8 mouse cellular contexts compared by ENCODE assay signal in genomic region chr1:155416147-155416700, GRCm38 (mm10). TPM values are rescaled to one million over a fixed set of nuclear protein-coding genes. Genes with fewer than 3 reads are reported as not detected.
DNase-seq lines count a peak whose midpoint lies in the region; ATAC-seq and TF ChIP-seq lines count a peak whose summit lies in the region.

No protein-coding gene starts in this region.

- H3K36me3 ChIP-seq in lung, embryonic 16.5 days (ENCODE audit: control insufficient read depth, insufficient read depth, low read length) = no peaks in the 10 kb centered on the region
- no peaks in the 10 kb centered on the region for H3K36me3 ChIP-seq in intestine, postnatal 0 days (ENCODE audit: control insufficient read depth, insufficient read depth)

- peak overlapping the region; percentile 87 for H3K4me2 ChIP-seq in lung, embryonic 16.5 days (ENCODE audit: low read depth, low read length)
- peak overlapping the region; percentile 88 for H3K4me2 ChIP-seq in intestine, postnatal 0 days (replicated peaks; ENCODE audit: low read depth)

- WGBS in lung, embryonic 16.5 days = 5% methylated on average over 6 of the region's 6 CpGs
- WGBS in intestine, postnatal 0 days = 2% methylated on average over 6 of the region's 6 CpGs
- under 1% methylated on average over 6 of the region's 6 CpGs for WGBS in olfactory bulb, adult 2 months

- no peaks in the 10 kb centered on the region for H3K27me3 ChIP-seq in lung, embryonic 16.5 days (ENCODE audit: control insufficient read depth, insufficient read depth, low read depth, low read length)
- H3K27me3 ChIP-seq in intestine, postnatal 0 days (replicated peaks; ENCODE audit: control insufficient read depth, insufficient read depth, low read length) = no peaks in the 10 kb centered on the region

- DNase-seq in lung, postnatal 10 days = no peak
- peak; percentile 40 for DNase-seq in c-Kit-negative CD71-positive TER-119-positive erythroid progenitor cells, embryonic 14.5 days (ENCODE audit: low read depth, low spot score)
- no peak for DNase-seq in left cerebral cortex, postnatal 10 days (ENCODE audit: extremely low spot score in 1 of 2, low spot score in 2 of 2)
- DNase-seq in adrenal gland, adult (ENCODE audit: inconsistent age in 2 of 2, low spot score in 1 of 2) = no peak
- DNase-seq in cerebellum, postnatal 4 days (ENCODE audit: low spot score in 2 of 2) = no peak

- TF ChIP-seq POLR2A in olfactory bulb, adult 2 months (IDR thresholded peaks at IDR 0.05; ENCODE audit: insufficient read depth, low read depth, low read length) = no peak

- ATAC-seq in lung, embryonic 16.5 days (ENCODE audit: low read depth) = no peak
- ATAC-seq in intestine, postnatal 0 days = no peak

- no peaks in the 10 kb centered on the region for H3K9me3 ChIP-seq in lung, embryonic 16.5 days (ENCODE audit: control insufficient read depth, low read length)
- no peaks in the 10 kb centered on the region for H3K9me3 ChIP-seq in intestine, postnatal 0 days (ENCODE audit: control insufficient read depth)

- TF ChIP-seq CTCF in intestine, postnatal 0 days (IDR thresholded peaks at IDR 0.05; ENCODE audit: low read depth) = no peak
- TF ChIP-seq CTCF in olfactory bulb, adult 2 months (IDR thresholded peaks at IDR 0.05; ENCODE audit: insufficient read depth, low read depth, low read length) = no peak

- H3K4me3 ChIP-seq in lung, embryonic 16.5 days (ENCODE audit: low read length) = peak overlapping the region; percentile 95
- peak overlapping the region; percentile 89 for H3K4me3 ChIP-seq in intestine, postnatal 0 days (ENCODE audit: low read depth, low read length)
- peak overlapping the region; percentile 93 for H3K4me3 ChIP-seq in olfactory bulb, adult 2 months (ENCODE audit: insufficient read depth, low read depth, low read length)

- intact Hi-C loops in left cerebral cortex, postnatal 10 days (cut with DNase I) = loop anchor here (2.0 to 5.0 kb wide), 2 partner anchors 69 to 121 kb away; no protein-coding TSS in a partner anchor

- H3K4me1 ChIP-seq in lung, embryonic 16.5 days (replicated peaks; ENCODE audit: control insufficient read depth, insufficient read depth, low read length) = peaks cover 2% of the 10 kb centered on the region
- H3K4me1 ChIP-seq in intestine, postnatal 0 days (replicated peaks; ENCODE audit: control insufficient read depth, insufficient read depth, low read length) = no peaks in the 10 kb centered on the region; the same call in 1 of the 2 replicates
- peaks cover 3% of the 10 kb centered on the region; the same call in 1 of the 2 replicates for H3K4me1 ChIP-seq in olfactory bulb, adult 2 months (ENCODE audit: control insufficient read depth, insufficient read depth, low read length)

- H3K27ac ChIP-seq in lung, embryonic 16.5 days (ENCODE audit: low read length) = peak overlapping the region; percentile 70
- H3K27ac ChIP-seq in intestine, postnatal 0 days (ENCODE audit: low read depth, low read length) = peak overlapping the region; percentile 78
- H3K27ac ChIP-seq in olfactory bulb, adult 2 months (ENCODE audit: insufficient read depth, low read depth, low read length) = peak overlapping the region; percentile 92

- peak overlapping the region; percentile 78 for H3K9ac ChIP-seq in lung, embryonic 16.5 days (ENCODE audit: low read length)
- peak overlapping the region; percentile 68 for H3K9ac ChIP-seq in intestine, postnatal 0 days (ENCODE audit: low read depth, low read length)

RNA-seq across cellular contexts. Expression of gene Xpr1, which starts 1.0 kb away (rescaled TPM):
- 7.5 and 8.0 TPM in 2 replicates for polyA plus RNA-seq in lung, embryonic 16.5 days (2015; fragmentation: Nextera tagmentation; extraction: Ambion mirVana)
- polyA plus RNA-seq in intestine, postnatal 0 days (2015; fragmentation: Nextera tagmentation; extraction: Ambion mirVana) = 5.8 and 7.1 TPM in 2 replicates
- polyA plus RNA-seq in olfactory bulb, adult 2 months (2012; ENCODE audit: insufficient read depth, insufficient read length, low replicate concordance, missing spikeins) = 107 TPM in 1 of 2 replicates, not detected in the other
- 100 to 1,000 TPM; 120 to 124 TPM for total RNA-seq in left cerebral cortex, postnatal 10 days (2021)
